Mouse (Mus musculus) liver, embryonic 11.5 days (tissue): ENCODE results near the gene Gkn3. TPM values are rescaled to one million over a fixed set of nuclear protein-coding genes. Genes with fewer than 3 reads are reported as not detected.

Source experiments
- ATAC-seq: fragments of 200-750 bp; cut with Nextera tagmentation; replicated peaks from 2 replicates; pipeline ENCODE4 v1.8.0; 2017; ENCODE audit warnings: moderate number of reproducible peaks, mild to moderate bottlenecking, moderate TSS enrichment, moderate library complexity; ENCODE audit not compliant: low FRiP score
- DNase-seq: peaks from one replicate; pipeline ENCODE4 v3.0.0-alpha.2; 2017; ENCODE audit warnings: low spot score
- H3K27ac ChIP-seq: fragments of 300-500 bp; sonication (generic); 2 replicates; pipeline ENCODE4 v1.5.1; 2014; ENCODE audit warnings: mild to moderate bottlenecking, low read depth, low read length, control low read depth
- H3K27me3 ChIP-seq: fragments of 300-500 bp; sonication (generic); replicated peaks from 2 replicates; pipeline ENCODE4 v1.6.1; 2014; ENCODE audit warnings: low read length, mixed read lengths; ENCODE audit not compliant: control insufficient read depth, insufficient read depth
- H3K36me3 ChIP-seq: fragments of 300-500 bp; sonication (generic); 2 replicates; pipeline ENCODE4 v1.6.1; 2014; ENCODE audit warnings: mild to moderate bottlenecking, low read length, moderate library complexity, mixed read lengths; ENCODE audit not compliant: control insufficient read depth, insufficient read depth
- H3K4me1 ChIP-seq: fragments of 300-500 bp; sonication (generic); replicated peaks from 2 replicates; pipeline ENCODE4 v1.6.1; 2014; ENCODE audit warnings: low read length, mixed read lengths; ENCODE audit not compliant: control insufficient read depth, insufficient read depth
- H3K4me2 ChIP-seq: fragments of 300-500 bp; sonication (generic); 2 replicates; pipeline ENCODE4 v1.6.1; 2014; ENCODE audit warnings: mild to moderate bottlenecking, control low read depth, moderate library complexity
- H3K4me3 ChIP-seq: fragments of 300-500 bp; sonication (generic); 2 replicates; pipeline ENCODE4 v1.5.1; 2014; ENCODE audit warnings: low read depth, low read length, control low read depth
- H3K9ac ChIP-seq: fragments of 300-500 bp; sonication (generic); 2 replicates; pipeline ENCODE4 v1.6.1; 2014; ENCODE audit warnings: low read depth, low read length, control low read depth
- H3K9me3 ChIP-seq: fragments of 300-500 bp; sonication (generic); 2 replicates; pipeline ENCODE4 v1.6.1; 2016; ENCODE audit warnings: low read length, inconsistent platforms, mixed read lengths; ENCODE audit not compliant: control insufficient read depth
- WGBS: fragments of 180-500 bp; shearing (Covaris S2); extraction: QIAGEN DNeasy Blood & Tissue Kit; methylation state at CpG from one replicate; pipeline ENCODE4 v1.1.7; 2014; 5-methylcytosine and 5-hydroxymethylcytosine counted together
- polyA plus RNA-seq: library from polyadenylated mRNA; unstranded; fragments of >200 nt; fragmentation: Nextera tagmentation; extraction: Ambion mirVana; gene quantifications from 2 replicates; pipeline ENCODE4 v1.2.1, GENCODE M21; 2014

Gene Gkn3
- polyA plus RNA-seq, 1 experiment from 2014 or later, result 0.21 TPM

- peak within 1 kb of the TSS; percentile 62 for H3K9ac ChIP-seq
- H3K27ac ChIP-seq, result peak within 1 kb of the TSS; percentile 26; the same call in 1 of the 2 replicates
- ATAC-seq (no peak), DNase-seq (peak; percentile 72)
- no peaks in the 10 kb centered on the region for H3K4me1 ChIP-seq
- H3K9me3 ChIP-seq, result no peaks in the 10 kb centered on the region
- H3K4me3 ChIP-seq, result peak within 1 kb of the TSS; percentile 55
- peak within 1 kb of the TSS; percentile 65 for H3K4me2 ChIP-seq
- 1% methylated on average over 54 of the region's 54 CpGs for WGBS
- no peaks in the 10 kb centered on the region for H3K36me3 ChIP-seq
- H3K27me3 ChIP-seq, result peaks cover 20% of the 10 kb centered on the region
Measured at GRCm38 (mm10) chr6:87335091-87335934, 53.4 kb downstream of the Gkn3 start, which contains the start of gene Antxr1. Gene Antxr1, minus strand, starts transcription at chr6:87335821.

GRCm38 (mm10) chr6:87334361-87335090 is 54.2 kb downstream of the Gkn3 start:
- Histone ChIP-seq H3K27ac (no peak overlapping the region), H3K27me3 (peaks cover 20% of the 10 kb centered on the region), H3K36me3 (no peaks in the 10 kb centered on the region), H3K9me3 (no peaks in the 10 kb centered on the region), H3K4me1 (no peaks in the 10 kb centered on the region), H3K4me2 (peak overlapping the region; percentile 65), H3K4me3 (peak overlapping the region; percentile 55), H3K9ac (peak overlapping the region; percentile 62; the same call in 1 of the 2 replicates)
- DNase-seq (no peak), ATAC-seq (no peak)
- 23% methylated on average over 11 of the region's 11 CpGs for WGBS

Other genes starting within 250 kb of the Gkn3 start
- 2.0 and 3.1 TPM in 2 replicates for gene Antxr1, start 53.1 kb downstream of the Gkn3 start, polyA plus RNA-seq
- not detected in 2 replicates for gene Gkn1, start 38.0 kb downstream of the Gkn3 start, polyA plus RNA-seq
- gene Gkn2, start 15.6 kb downstream of the Gkn3 start, polyA plus RNA-seq, result not detected in 2 replicates
- gene Bmp10, start 40.1 kb upstream of the Gkn3 start, polyA plus RNA-seq, result 0.75 and 0.82 TPM in 2 replicates
- gene Arhgap25, start 144.3 kb upstream of the Gkn3 start, polyA plus RNA-seq, result 6.9 and 7.9 TPM in 2 replicates
- gene Prokr1, start 201.8 kb upstream of the Gkn3 start, polyA plus RNA-seq, result 1.8 and 3.2 TPM in 2 replicates